Mouse (Mus musculus) embryonic facial prominence, embryonic 10.5 days (tissue): Measurements from ENCODE around the gene Prom1. TPM values are rescaled to one million over a fixed set of nuclear protein-coding genes. Genes with fewer than 3 reads are reported as not detected.
"Not testable (repeated sequence)": the region's sequence is repeated elsewhere in the genome, so short reads cannot be mapped to it uniquely, and the experiment has no call there.

Source experiments
- DNase-seq: peaks from one replicate; pipeline ENCODE4 v3.0.0-alpha.2; 2017; ENCODE audit warnings: low spot score
- H3K27ac ChIP-seq: fragments of 300-500 bp; sonication (generic); replicated peaks from 2 replicates; pipeline ENCODE4 v1.5.1; 2016; ENCODE audit warnings: mild to moderate bottlenecking
- H3K27me3 ChIP-seq: fragments of 300-500 bp; sonication (generic); replicated peaks from 2 replicates; pipeline ENCODE4 v1.6.1; 2016; ENCODE audit warnings: low read depth, mild to moderate bottlenecking; ENCODE audit not compliant: poor library complexity, severe bottlenecking
- H3K36me3 ChIP-seq: fragments of 300-500 bp; sonication (generic); replicated peaks from 2 replicates; pipeline ENCODE4 v1.6.1; 2016; ENCODE audit warnings: mild to moderate bottlenecking, moderate library complexity
- H3K4me1 ChIP-seq: fragments of 300-500 bp; sonication (generic); 2 replicates; pipeline ENCODE4 v1.6.1; 2016
- H3K4me3 ChIP-seq: fragments of 300-500 bp; sonication (generic); 2 replicates; pipeline ENCODE4 v1.5.1; 2016; ENCODE audit warnings: mild to moderate bottlenecking, moderate library complexity
- H3K9me3 ChIP-seq: fragments of 300-500 bp; sonication (generic); 2 replicates; pipeline ENCODE4 v1.6.1; 2016; ENCODE audit warnings: mild to moderate bottlenecking
- WGBS: fragments of 180-500 bp; shearing (Covaris S2); methylation state at CpG from one replicate; pipeline ENCODE4 v1.1.7; 2016; 5-methylcytosine and 5-hydroxymethylcytosine counted together
- polyA plus RNA-seq: library from polyadenylated mRNA; unstranded; fragments of >200 nt; fragmentation: Nextera tagmentation; extraction: Ambion mirVana; gene quantifications from 2 replicates; pipeline ENCODE4 v1.2.1, GENCODE M21; 2016

Gene Prom1
- polyA plus RNA-seq, result 102 and 110 TPM in 2 replicates

- peaks cover 32% of the 10 kb centered on the region for H3K4me1 ChIP-seq
Observed at GRCm38 (mm10) chr5:44101231-44102110, at the start of gene Prom1. Prom1 (minus strand) TSS chr5:44102032.

GRCm38 (mm10) chr5:44147732-44148131 is 45.9 kb upstream of the Prom1 start:
- 83% methylated on average over 3 of the region's 3 CpGs for WGBS
- H3K27me3 ChIP-seq, result peaks cover 3% of the 10 kb centered on the region; the same call in 1 of the 2 replicates
- peaks cover 3% of the 10 kb centered on the region for H3K9me3 ChIP-seq
- no peak for DNase-seq
- no peak overlapping the region for H3K4me3 ChIP-seq
- H3K27ac ChIP-seq, result no peak overlapping the region
- H3K36me3 ChIP-seq, result no peaks in the 10 kb centered on the region
- H3K4me1 ChIP-seq, result peaks cover 8% of the 10 kb centered on the region

More at GRCm38 (mm10) chr5:44101231-44102110, at the start of gene Prom1:
- Histone ChIP-seq H3K27me3 (peaks cover 17% of the 10 kb centered on the region), H3K27ac (peak within 1 kb of the TSS; percentile 93), H3K4me3 (peak within 1 kb of the TSS; percentile 81), H3K36me3 (peaks cover 19% of the 10 kb centered on the region), H3K9me3 (0 out of 2 replicates have a peak, but pooled peaks cover 5% of the 10 kb centered on the region)
- peak; percentile 83 for DNase-seq
- WGBS, result under 1% methylated on average over 44 of the region's 44 CpGs

- no peaks in the 10 kb centered on the region for H3K36me3 ChIP-seq
- H3K4me1 ChIP-seq, result peaks cover 8% of the 10 kb centered on the region
- 89% methylated on average over 6 of the region's 6 CpGs for WGBS
- peaks cover 3% of the 10 kb centered on the region for H3K9me3 ChIP-seq
- no peak for DNase-seq
- H3K4me3 ChIP-seq, result no peak overlapping the region
- H3K27ac ChIP-seq, result no peak overlapping the region
- H3K27me3 ChIP-seq, result peaks cover 3% of the 10 kb centered on the region; the same call in 1 of the 2 replicates
Observed at GRCm38 (mm10) chr5:44146437-44147332, 44.9 kb upstream of the Prom1 start.

- Histone ChIP-seq H3K36me3 (no peaks in the 10 kb centered on the region), H3K27ac (no peak overlapping the region), H3K4me3 (no peak overlapping the region), H3K4me1 (peaks cover 8% of the 10 kb centered on the region), H3K27me3 (peaks cover 3% of the 10 kb centered on the region; the same call in 1 of the 2 replicates), H3K9me3 (no peaks in the 10 kb centered on the region)
- DNase-seq, result no peak
- WGBS, result 28% methylated on average over 8 of the region's 8 CpGs
Observed at GRCm38 (mm10) chr5:44143467-44144235, 41.8 kb upstream of the Prom1 start.

- Histone ChIP-seq H3K4me1 (no peaks in the 10 kb centered on the region), H3K4me3 (no peak overlapping the region), H3K36me3 (no peaks in the 10 kb centered on the region), H3K27ac (no peak overlapping the region), H3K9me3 (no peaks in the 10 kb centered on the region), H3K27me3 (no peaks in the 10 kb centered on the region)
- DNase-seq, result no peak
- WGBS, result 83% methylated on average over 4 of the region's 4 CpGs
Observed at GRCm38 (mm10) chr5:44127487-44127886, 25.7 kb upstream of the Prom1 start.

- H3K27ac ChIP-seq, H3K4me3 ChIP-seq, DNase-seq, H3K9me3 ChIP-seq, H3K27me3 ChIP-seq, H3K4me1 ChIP-seq, H3K36me3 ChIP-seq: not testable (repeated sequence)
- WGBS, result 93% methylated on average over 8 of the region's 8 CpGs
Observed at GRCm38 (mm10) chr5:44126574-44126973, 24.7 kb upstream of the Prom1 start.

GRCm38 (mm10) chr5:44121390-44121789 is 19.6 kb upstream of the Prom1 start:
- no peaks in the 10 kb centered on the region for H3K9me3 ChIP-seq
- 87% methylated on average over 2 of the region's 2 CpGs for WGBS
- H3K36me3 ChIP-seq, result no peaks in the 10 kb centered on the region
- H3K27me3 ChIP-seq, result no peaks in the 10 kb centered on the region
- H3K4me1 ChIP-seq, result no peaks in the 10 kb centered on the region
- no peak overlapping the region for H3K4me3 ChIP-seq
- H3K27ac ChIP-seq, result no peak overlapping the region
- DNase-seq, result no peak

GRCm38 (mm10) chr5:44113138-44113537 is 11.3 kb upstream of the Prom1 start:
- Histone ChIP-seq H3K36me3 (no peaks in the 10 kb centered on the region), H3K4me1 (no peaks in the 10 kb centered on the region), H3K9me3 (no peaks in the 10 kb centered on the region), H3K27me3 (no peaks in the 10 kb centered on the region), H3K4me3 (no peak overlapping the region), H3K27ac (no peak overlapping the region)
- no peak for DNase-seq
- WGBS, result 90% methylated on average over 2 of the region's 2 CpGs

- H3K27me3 ChIP-seq, result no peaks in the 10 kb centered on the region
- H3K4me1 ChIP-seq, result no peaks in the 10 kb centered on the region
- 0 out of 2 replicates have a peak, but pooled peaks cover under 1% of the 10 kb centered on the region for H3K36me3 ChIP-seq
- no peak for DNase-seq
- 75% methylated on average over 2 of the region's 2 CpGs for WGBS
- no peak overlapping the region for H3K4me3 ChIP-seq
- no peak overlapping the region for H3K27ac ChIP-seq
- no peaks in the 10 kb centered on the region for H3K9me3 ChIP-seq
Observed at GRCm38 (mm10) chr5:44109121-44109520, 7.3 kb upstream of the Prom1 start.

- no peak for DNase-seq
- WGBS, result 90% methylated on average over 4 of the region's 4 CpGs
- no peak overlapping the region for H3K4me3 ChIP-seq
- 0 out of 2 replicates have a peak, but pooled peaks cover 5% of the 10 kb centered on the region for H3K9me3 ChIP-seq
- peaks cover 5% of the 10 kb centered on the region for H3K27me3 ChIP-seq
- H3K4me1 ChIP-seq, result no peaks in the 10 kb centered on the region
- H3K36me3 ChIP-seq, result 0 out of 2 replicates have a peak, but pooled peaks cover 3% of the 10 kb centered on the region
- no peak overlapping the region for H3K27ac ChIP-seq
Observed at GRCm38 (mm10) chr5:44108125-44108524, 6.3 kb upstream of the Prom1 start.

- H3K27ac ChIP-seq, result no peak overlapping the region
- H3K9me3 ChIP-seq, result 0 out of 2 replicates have a peak, but pooled peaks cover 5% of the 10 kb centered on the region
- H3K4me3 ChIP-seq, result no peak overlapping the region
- no peak for DNase-seq
- H3K27me3 ChIP-seq, result peaks cover 17% of the 10 kb centered on the region
- peaks cover 8% of the 10 kb centered on the region for H3K4me1 ChIP-seq
- 83% methylated on average over 4 of the region's 4 CpGs for WGBS
- 0 out of 2 replicates have a peak, but pooled peaks cover 3% of the 10 kb centered on the region for H3K36me3 ChIP-seq
Observed at GRCm38 (mm10) chr5:44105192-44105591, 3.4 kb upstream of the Prom1 start.
